Mouse (Mus musculus) hindbrain, embryonic 16.5 days (tissue): ENCODE measurements at regions not wholly inside any gene's neighbourhood (a gene's known extent, or its start where the extent isn't known, plus 50 kb on each side); places are given as distances from the start of the nearest gene placed in this dataset.

Experiments used
- ATAC-seq: fragments of 200-750 bp; cut with Nextera tagmentation; 2 replicates; pipeline ENCODE4 v1.8.0; 2017; ENCODE audit warnings: moderate TSS enrichment, moderate library complexity
- H3K27ac ChIP-seq: fragments of 300-500 bp; sonication (generic); 2 replicates; pipeline ENCODE4 v1.5.1; 2014; ENCODE audit warnings: low read depth, mild to moderate bottlenecking, control low read depth, low read length, moderate library complexity
- H3K27me3 ChIP-seq: fragments of 300-500 bp; sonication (generic); replicated peaks from 2 replicates; pipeline ENCODE4 v1.6.1; 2014; ENCODE audit warnings: low read length; ENCODE audit not compliant: control insufficient read depth, insufficient read depth
- H3K36me3 ChIP-seq: fragments of 300-500 bp; sonication (generic); 2 replicates; pipeline ENCODE4 v1.6.1; 2014; ENCODE audit warnings: mild to moderate bottlenecking, low read length, moderate library complexity, mixed read lengths; ENCODE audit not compliant: control insufficient read depth, insufficient read depth
- H3K4me1 ChIP-seq: fragments of 300-500 bp; sonication (generic); 2 replicates; pipeline ENCODE4 v1.6.1; 2014; ENCODE audit warnings: low read depth, low read length; ENCODE audit not compliant: control insufficient read depth, insufficient read depth
- H3K4me2 ChIP-seq: fragments of 300-500 bp; sonication (generic); 2 replicates; pipeline ENCODE4 v1.6.1; 2014; ENCODE audit warnings: mild to moderate bottlenecking, low read length, control low read depth, moderate library complexity
- H3K4me3 ChIP-seq: fragments of 300-500 bp; sonication (generic); 2 replicates; pipeline ENCODE4 v1.5.1; 2014; ENCODE audit warnings: mild to moderate bottlenecking, low read length, control low read depth, moderate library complexity
- H3K9ac ChIP-seq: fragments of 300-500 bp; sonication (generic); 2 replicates; pipeline ENCODE4 v1.6.1; 2014; ENCODE audit warnings: low read depth, mild to moderate bottlenecking, control low read depth, low read length, moderate library complexity
- H3K9me3 ChIP-seq: fragments of 300-500 bp; sonication (generic); 2 replicates; pipeline ENCODE4 v1.6.1; 2014; ENCODE audit warnings: mild to moderate bottlenecking, low read length, moderate library complexity; ENCODE audit not compliant: control insufficient read depth
- WGBS: fragments of 180-500 bp; shearing (Covaris S2); extraction: QIAGEN DNeasy Blood & Tissue Kit; methylation state at CpG from one replicate; pipeline ENCODE4 v1.1.7; 2014; 5-methylcytosine and 5-hydroxymethylcytosine counted together

DNA sequence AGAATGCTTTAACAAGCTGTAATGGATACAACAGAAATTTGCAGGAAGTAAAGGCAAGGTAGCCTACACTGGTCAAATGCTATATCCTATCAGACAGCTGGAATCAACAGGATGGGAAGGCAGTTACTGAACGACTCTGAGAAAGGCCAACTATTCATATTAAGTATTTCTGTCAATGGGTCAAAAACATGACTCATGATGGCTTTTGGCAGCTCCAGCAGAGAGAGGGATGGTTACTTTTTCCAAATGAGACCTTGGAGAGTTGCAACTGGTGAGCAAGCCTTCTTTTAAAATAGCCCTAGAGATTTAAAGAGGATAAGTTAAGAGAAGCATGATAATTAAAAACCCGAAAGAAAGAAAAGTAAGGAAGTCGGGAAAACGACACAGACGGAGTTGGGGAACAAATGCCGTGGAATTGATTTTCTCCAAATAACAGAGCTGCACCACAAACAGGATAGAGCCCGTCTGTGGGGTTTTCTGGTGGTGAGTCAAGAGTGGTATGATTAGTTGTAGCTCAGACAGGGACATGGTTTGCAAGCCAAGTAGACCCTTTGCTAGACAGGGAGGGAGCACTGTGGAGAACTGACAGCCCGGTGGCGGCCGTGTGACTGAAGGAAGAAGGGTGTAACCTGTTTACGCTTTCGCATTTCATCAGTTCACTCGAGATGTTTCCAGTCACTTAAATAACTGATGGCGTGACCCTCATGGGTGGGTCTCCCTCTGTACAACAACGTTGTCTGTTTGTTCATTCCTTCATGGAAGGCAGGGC, 3638.1 kb upstream of the Gm7489 start:
- Histone ChIP-seq H3K9me3 (no peaks in the 10 kb centered on the region), H3K4me1 (no peaks in the 10 kb centered on the region), H3K27me3 (no peaks in the 10 kb centered on the region), H3K4me3 (no peak overlapping the region), H3K36me3 (no peaks in the 10 kb centered on the region), H3K4me2 (no peak overlapping the region), H3K9ac (no peak overlapping the region), H3K27ac (no peak overlapping the region)
- 84% methylated on average over 15 of the region's 15 CpGs for WGBS
- ATAC-seq: no peak

DNA sequence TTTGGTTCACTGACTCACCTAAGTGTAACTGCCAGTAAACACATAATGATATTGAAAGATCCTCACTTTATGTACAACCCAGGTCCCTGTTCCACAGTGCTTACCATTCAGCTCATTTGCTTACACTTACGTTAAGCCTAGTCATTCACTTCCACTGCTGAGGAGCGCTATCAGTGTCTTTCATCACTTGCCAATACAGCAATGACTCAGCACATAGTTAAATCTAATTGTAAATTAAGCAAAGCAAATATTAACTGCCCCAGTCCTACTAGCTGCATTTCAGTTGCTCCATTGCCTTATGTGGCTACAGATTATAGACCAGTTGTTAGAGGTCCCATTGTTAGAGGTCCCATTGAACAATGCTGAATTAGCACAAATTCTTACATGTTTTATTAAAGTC, 3624.6 kb upstream of the Gm7489 start:
- Histone ChIP-seq H3K36me3 (no peaks in the 10 kb centered on the region), H3K4me3 (no peak overlapping the region), H3K9me3 (no peaks in the 10 kb centered on the region), H3K4me2 (no peak overlapping the region), H3K4me1 (no peaks in the 10 kb centered on the region), H3K9ac (no peak overlapping the region), H3K27me3 (no peaks in the 10 kb centered on the region), H3K27ac (no peak overlapping the region)
- ATAC-seq: no peak
- WGBS: 88% methylated on average over 2 of the region's 2 CpGs

GRCm38 (mm10) chr15:50261245-50261872, 3623.3 kb upstream of the Gm7489 start:
- Histone ChIP-seq H3K4me3 (no peak overlapping the region), H3K9ac (no peak overlapping the region), H3K4me1 (no peaks in the 10 kb centered on the region), H3K4me2 (no peak overlapping the region), H3K27ac (no peak overlapping the region), H3K36me3 (no peaks in the 10 kb centered on the region), H3K9me3 (no peaks in the 10 kb centered on the region), H3K27me3 (no peaks in the 10 kb centered on the region)
- peak; percentile 86 for ATAC-seq
- 57% methylated on average over 8 of the region's 8 CpGs for WGBS

GRCm38 (mm10) chr15:50267542-50267941, 3617.2 kb upstream of the Gm7489 start:
- Histone ChIP-seq H3K4me3 (no peak overlapping the region), H3K9ac (no peak overlapping the region), H3K27me3 (no peaks in the 10 kb centered on the region), H3K4me1 (no peaks in the 10 kb centered on the region), H3K9me3 (no peaks in the 10 kb centered on the region), H3K27ac (no peak overlapping the region), H3K4me2 (no peak overlapping the region), H3K36me3 (no peaks in the 10 kb centered on the region)
- peak; percentile 45; the same call in 1 of the 2 replicates for ATAC-seq
- 55% methylated on average over 1 of the region's 1 CpGs for WGBS

DNA sequence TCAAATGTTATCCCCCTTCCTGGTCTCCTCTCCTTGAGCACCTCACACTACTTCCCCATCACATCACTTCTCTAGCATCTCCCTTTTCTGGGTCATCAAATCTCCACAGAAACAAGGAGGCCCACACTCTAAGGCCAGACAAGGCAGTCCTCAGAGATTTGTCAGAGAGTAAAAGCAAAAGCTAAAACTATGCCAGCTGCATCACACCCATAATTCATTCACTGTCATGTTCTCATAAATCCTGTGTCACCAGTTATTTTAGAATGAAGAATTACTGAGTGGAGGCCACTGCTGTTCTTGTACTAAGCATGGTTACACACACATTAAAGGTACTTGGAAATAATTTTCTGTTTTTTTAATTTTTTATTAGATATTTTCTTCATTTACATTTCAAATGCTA, 3613.1 kb upstream of the Gm7489 start:
- H3K4me3 ChIP-seq: no peak overlapping the region
- no peaks in the 10 kb centered on the region for H3K36me3 ChIP-seq
- H3K27me3 ChIP-seq: no peaks in the 10 kb centered on the region
- no peak overlapping the region for H3K4me2 ChIP-seq
- no peaks in the 10 kb centered on the region for H3K4me1 ChIP-seq
- no peak overlapping the region for H3K27ac ChIP-seq
- H3K9ac ChIP-seq: no peak overlapping the region
- H3K9me3 ChIP-seq: no peaks in the 10 kb centered on the region
- ATAC-seq: no peak

GRCm38 (mm10) chr15:50282576-50282975, 3602.1 kb upstream of the Gm7489 start:
- Histone ChIP-seq H3K4me2 (no peak overlapping the region), H3K4me3 (no peak overlapping the region), H3K9ac (no peak overlapping the region), H3K27me3 (no peaks in the 10 kb centered on the region), H3K9me3 (no peaks in the 10 kb centered on the region), H3K4me1 (no peaks in the 10 kb centered on the region), H3K36me3 (no peaks in the 10 kb centered on the region), H3K27ac (no peak overlapping the region)
- no peak for ATAC-seq
- 90% methylated on average over 2 of the region's 2 CpGs for WGBS

GRCm38 (mm10) chr15:50283491-50283890, 3601.2 kb upstream of the Gm7489 start:
- no peak overlapping the region for H3K9ac ChIP-seq
- H3K4me1 ChIP-seq: no peaks in the 10 kb centered on the region
- H3K27ac ChIP-seq: no peak overlapping the region
- no peak overlapping the region for H3K4me2 ChIP-seq
- H3K36me3 ChIP-seq: no peaks in the 10 kb centered on the region
- no peaks in the 10 kb centered on the region for H3K27me3 ChIP-seq
- WGBS: 88% methylated on average over 2 of the region's 2 CpGs
- no peak overlapping the region for H3K4me3 ChIP-seq
- no peak for ATAC-seq
- no peaks in the 10 kb centered on the region for H3K9me3 ChIP-seq

GRCm38 (mm10) chr15:50301831-50302230, 3582.9 kb upstream of the Gm7489 start:
- Histone ChIP-seq H3K4me2 (no peak overlapping the region), H3K36me3 (no peaks in the 10 kb centered on the region), H3K4me1 (no peaks in the 10 kb centered on the region), H3K27ac (no peak overlapping the region), H3K27me3 (no peaks in the 10 kb centered on the region), H3K9ac (no peak overlapping the region), H3K4me3 (no peak overlapping the region), H3K9me3 (no peaks in the 10 kb centered on the region)
- 94% methylated on average over 3 of the region's 3 CpGs for WGBS
- no peak for ATAC-seq

DNA sequence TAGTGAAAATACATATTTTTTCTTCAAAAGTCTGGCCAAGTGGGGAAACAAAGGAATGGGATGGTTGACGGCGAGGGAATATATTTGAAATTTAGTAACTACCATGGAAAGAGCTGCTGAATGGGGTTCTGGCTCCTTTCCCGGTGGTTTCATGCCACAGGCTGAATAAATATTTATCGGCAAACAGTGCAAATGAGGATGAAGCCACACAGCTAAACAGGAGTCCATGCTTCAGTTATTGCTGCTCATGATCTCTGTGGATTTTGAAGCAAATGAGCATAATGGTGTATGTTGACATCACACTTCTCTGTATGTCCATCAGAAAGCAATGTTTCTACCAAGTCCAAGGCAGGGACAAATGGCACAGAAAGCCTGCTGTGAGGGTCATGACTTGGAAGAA, 3580.6 kb upstream of the Gm7489 start:
- Histone ChIP-seq H3K4me3 (no peak overlapping the region), H3K9me3 (no peaks in the 10 kb centered on the region), H3K9ac (no peak overlapping the region), H3K27me3 (no peaks in the 10 kb centered on the region), H3K27ac (no peak overlapping the region), H3K4me1 (no peaks in the 10 kb centered on the region), H3K4me2 (no peak overlapping the region), H3K36me3 (no peaks in the 10 kb centered on the region)
- WGBS: 66% methylated on average over 4 of the region's 4 CpGs
- ATAC-seq: no peak
